Mouse (Mus musculus) thymus, adult 2 months (tissue): ENCODE measurements around the gene Dnajc16.

Source experiments
- CTCF ChIP-seq: fragments of 200-500 bp; IDR thresholded peaks from 2 replicates; pipeline ENCODE4 v1.5.1; 2012; ENCODE audit warnings: mild to moderate bottlenecking, control low read depth, low read length, moderate library complexity, borderline replicate concordance; ENCODE audit not compliant: control insufficient read depth, poor library complexity, insufficient read depth; ENCODE audit errors: extremely low read depth
- POLR2A ChIP-seq: fragments of 200-500 bp; IDR thresholded peaks from 2 replicates; pipeline ENCODE4 v1.6.1; 2012; ENCODE audit warnings: mild to moderate bottlenecking, low read length, control low read depth, moderate library complexity; ENCODE audit not compliant: control insufficient read depth, poor library complexity, insufficient read depth; ENCODE audit errors: extremely low read depth

- no peak for TF ChIP-seq CTCF
- TF ChIP-seq POLR2A, result no peak
Measured at GRCm38 (mm10) chr4:141816267-141816666, 25.5 kb upstream of the Dnajc16 start.
